Mouse (Mus musculus): ENCODE measurements at regions not wholly inside any gene's neighbourhood (a gene's known extent, or its start where the extent isn't known, plus 50 kb on each side); places are given as distances from the start of the nearest gene placed in this dataset.

- no peak for TF ChIP-seq CTCF (IDR thresholded peaks at IDR 0.05; ENCODE audit: low read depth, low read length)
- no peak for TF ChIP-seq POLR2A (IDR thresholded peaks at IDR 0.05; ENCODE audit: borderline replicate concordance, low read depth, low read length)
Observed at GRCm38 (mm10) chr12:39326157-39326556, 547.0 kb downstream of the Etv1 start.

All from bone marrow macrophage, adult 2 months (primary cell).